In the genomic region with DNA sequence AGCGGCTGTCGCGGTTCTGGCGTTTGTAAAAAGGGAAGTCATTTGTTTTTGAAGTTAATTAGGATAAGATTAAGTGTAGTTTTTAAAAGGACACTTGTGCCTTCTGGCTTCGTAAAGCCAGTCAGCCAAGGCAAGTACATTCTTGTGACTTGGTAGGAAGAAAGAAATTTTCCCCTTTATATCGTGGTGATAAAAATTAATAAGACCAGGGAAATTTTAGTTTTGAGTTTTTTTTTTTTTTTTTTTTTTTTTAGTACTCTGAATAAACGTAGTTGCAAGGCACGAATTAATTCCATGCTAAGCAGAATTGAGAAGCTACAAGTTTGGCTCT, we compare ENCODE assay signal across 8 mouse cellular contexts. TPM values are rescaled to one million over a fixed set of nuclear protein-coding genes. Genes with fewer than 3 reads are reported as not detected.
DNase-seq lines count a peak whose midpoint lies in the region; ATAC-seq and TF ChIP-seq lines count a peak whose summit lies in the region.

No protein-coding gene starts in this region.

- peak overlapping the region; percentile 86 for H3K27ac ChIP-seq in heart, embryonic 16.5 days (ENCODE audit: low read length)
- peak overlapping the region; percentile 95 for H3K27ac ChIP-seq in MEL (ENCODE audit: control insufficient read depth, low read depth, low read length)
- peak overlapping the region; percentile 98 for H3K27ac ChIP-seq in hindbrain, embryonic 10.5 days
- peak overlapping the region; percentile 62 for H3K27ac ChIP-seq in macrophage

- intact Hi-C loops in heart, postnatal 10 days (cut with DNase I), result loop anchor here (5.0 kb wide), 1 partner anchor 65 kb away; the partner anchor contains the start of genes Alg12 and Creld2

- TF ChIP-seq EP300 in MEL (IDR thresholded peaks at IDR 0.05; ENCODE audit: low read depth in 1 of 2, low read length in 2 of 2), result no peak; a peak in 1 of 4 replicates

- WGBS in heart, embryonic 16.5 days, result under 1% methylated on average over 8 of the region's 8 CpGs
- WGBS in hindbrain, embryonic 10.5 days, result 2% methylated on average over 8 of the region's 8 CpGs
- WGBS in macrophage (ENCODE audit: missing documents), result 2% methylated on average over 8 of the region's 8 CpGs

- 0 out of 2 replicates have a peak, but pooled peaks cover 3% of the 10 kb centered on the region for H3K36me3 ChIP-seq in heart, embryonic 16.5 days (ENCODE audit: control insufficient read depth, insufficient read depth)
- H3K36me3 ChIP-seq in MEL (ENCODE audit: control insufficient read depth in 1 of 2, insufficient read depth in 2 of 2, low read length in 2 of 2) (peaks cover 8 to 23% of the 10 kb centered on the region in 2 experiments), macrophage (ENCODE audit: inconsistent target) (peaks cover 14% of the 10 kb centered on the region; the same call in 1 of the 2 replicates)
- peaks cover 32% of the 10 kb centered on the region for H3K36me3 ChIP-seq in hindbrain, embryonic 10.5 days

- no peaks in the 10 kb centered on the region for H3K27me3 ChIP-seq in heart, embryonic 16.5 days (ENCODE audit: control insufficient read depth, insufficient read depth, low read length)
- H3K27me3 ChIP-seq in MEL (ENCODE audit: control insufficient read depth in 1 of 2, insufficient read depth in 2 of 2, low read length in 2 of 2), result no peaks in the 10 kb centered on the region
- H3K27me3 ChIP-seq in hindbrain, embryonic 10.5 days (ENCODE audit: insufficient read depth, poor library complexity, severe bottlenecking), result no peaks in the 10 kb centered on the region

- no peak for DNase-seq in heart, postnatal 10 days
- DNase-seq in MEL (ENCODE audit: low read depth, low spot score), result no peak
- DNase-seq in hindbrain, embryonic 10.5 days (ENCODE audit: low spot score), result no peak
- DNase-seq in ovary, postnatal 36 days (ENCODE audit: low spot score), result no peak
- no peak for DNase-seq in frontal cortex, postnatal 36 days (ENCODE audit: low spot score in 2 of 2)
- no peak for DNase-seq in right cerebral cortex, postnatal 10 days (ENCODE audit: low spot score in 2 of 2)

- H3K4me1 ChIP-seq in heart, embryonic 16.5 days (ENCODE audit: control insufficient read depth, insufficient read depth, low read length), result peaks cover 15% of the 10 kb centered on the region
- H3K4me1 ChIP-seq in MEL (ENCODE audit: control insufficient read depth in 1 of 2, insufficient read depth in 2 of 2, low read length in 2 of 2), result peaks cover 3 to 29% of the 10 kb centered on the region in 2 experiments; a peak in 3 of 4 replicates
- H3K4me1 ChIP-seq in hindbrain, embryonic 10.5 days (replicated peaks), result peaks cover 26% of the 10 kb centered on the region

- no peak for ATAC-seq in heart, embryonic 16.5 days (replicated peaks; ENCODE audit: extremely low read depth, insufficient read depth, low FRiP score)

- peaks cover 43% of the 10 kb centered on the region for H3K79me2 ChIP-seq in MEL (ENCODE audit: control insufficient read depth, insufficient read depth, low read length, poor library complexity)
- H3K79me2 ChIP-seq in macrophage (ENCODE audit: inconsistent target), result peaks cover 53% of the 10 kb centered on the region

- no peak for TF ChIP-seq RAD21 in MEL (IDR thresholded peaks at IDR 0.05; ENCODE audit: low read depth, low read length)

- H3K9me3 ChIP-seq in heart, embryonic 16.5 days (replicated peaks; ENCODE audit: control insufficient read depth, low read length), result no peaks in the 10 kb centered on the region
- no peaks in the 10 kb centered on the region for H3K9me3 ChIP-seq in MEL (replicated peaks; ENCODE audit: insufficient read depth, low read length)
- H3K9me3 ChIP-seq in hindbrain, embryonic 10.5 days, result no peaks in the 10 kb centered on the region

- TF ChIP-seq CTCF in MEL (IDR thresholded peaks at IDR 0.05 in 2 of 3, conservative IDR thresholded peaks at IDR 0.05 in 1 of 3; ENCODE audit: control insufficient read depth in 1 of 3, insufficient read depth in 1 of 3, low read depth in 2 of 3, low read length in 3 of 3, poor library complexity in 1 of 3, severe bottlenecking in 1 of 3), result no peak

- peak overlapping the region; percentile 67 for H3K4me2 ChIP-seq in heart, embryonic 16.5 days (ENCODE audit: low read depth, low read length)

- peak overlapping the region; percentile 86 for H3K4me3 ChIP-seq in heart, embryonic 16.5 days (ENCODE audit: low read length)
- H3K4me3 ChIP-seq in MEL (ENCODE audit: control insufficient read depth in 1 of 2, insufficient read depth in 1 of 2, low read depth in 2 of 2, low read length in 2 of 2), result peak overlapping the region; percentile 62 to 68
- H3K4me3 ChIP-seq in hindbrain, embryonic 10.5 days, result peak overlapping the region; percentile 90
- H3K4me3 ChIP-seq in macrophage (ENCODE audit: inconsistent target), result peak overlapping the region; percentile 71

- H3K9ac ChIP-seq in heart, embryonic 16.5 days (ENCODE audit: low read length), result peak overlapping the region; percentile 90
- H3K9ac ChIP-seq in MEL (ENCODE audit: control insufficient read depth, low read depth, low read length, poor library complexity, severe bottlenecking), result peak overlapping the region; percentile 84

- no peak for TF ChIP-seq POLR2A in MEL (IDR thresholded peaks at IDR 0.05; ENCODE audit: control insufficient read depth in 1 of 2, insufficient read depth in 1 of 2, low read depth in 1 of 2, low read length in 2 of 2, poor library complexity in 1 of 2)

TF ChIP-seq in MEL, 35 proteins besides CTCF, POLR2A, EP300 and RAD21 (continues in another document):
- TF ChIP-seq MEF2A (IDR thresholded peaks at IDR 0.05; ENCODE audit: extremely low read depth, insufficient replicate concordance, low read depth, low read length, poor library complexity, severe bottlenecking), result no peak
- 0 out of 2 replicates have a peak, but pooled peaks have one; percentile 17 for TF ChIP-seq UBTF (IDR thresholded peaks at IDR 0.05; ENCODE audit: borderline replicate concordance, insufficient read depth, low read depth, low read length)
- peak; percentile 68; the same call in 1 of the 2 replicates for TF ChIP-seq MXI1 (IDR thresholded peaks at IDR 0.05; ENCODE audit: low read depth, low read length)
- peak; percentile 65 for TF ChIP-seq ZNF384 (IDR thresholded peaks at IDR 0.05; ENCODE audit: low read depth, low read length)
- 0 out of 2 replicates have a peak, but pooled peaks have one; percentile 66 for TF ChIP-seq TBP (IDR thresholded peaks at IDR 0.05; ENCODE audit: low read depth, low read length)
- no peak for TF ChIP-seq USF1 (IDR thresholded peaks at IDR 0.05; ENCODE audit: low read depth, low read length)
- no peak for TF ChIP-seq MAFK (IDR thresholded peaks at IDR 0.05; ENCODE audit: borderline replicate concordance, low read depth, low read length)
- TF ChIP-seq SIN3A (IDR thresholded peaks at IDR 0.05; ENCODE audit: low read length), result peak; percentile 84
- no peak for TF ChIP-seq MAZ (IDR thresholded peaks at IDR 0.05; ENCODE audit: low read depth, low read length)
- TF ChIP-seq ELF1 (IDR thresholded peaks at IDR 0.05; ENCODE audit: low read depth, low read length), result no peak
- peak; percentile 18; the same call in 1 of the 2 replicates for TF ChIP-seq GATA1 (IDR thresholded peaks at IDR 0.05; ENCODE audit: low read depth, low read length)
- TF ChIP-seq E2F4 (IDR thresholded peaks at IDR 0.05; ENCODE audit: borderline replicate concordance, low read depth, low read length), result no peak
- no peak for TF ChIP-seq BHLHE40 (IDR thresholded peaks at IDR 0.05; ENCODE audit: borderline replicate concordance, low read depth, low read length)
- TF ChIP-seq KAT2A (conservative IDR thresholded peaks at IDR 0.05; ENCODE audit: low read depth, low read length), result no peak
- TF ChIP-seq POLR2AphosphoS2 (IDR thresholded peaks at IDR 0.05; ENCODE audit: low read length), result no peak
- TF ChIP-seq ZKSCAN1 (IDR thresholded peaks at IDR 0.05; ENCODE audit: low read depth, low read length), result no peak
- no peak for TF ChIP-seq USF2 (IDR thresholded peaks at IDR 0.05; ENCODE audit: borderline replicate concordance in 1 of 2, insufficient read depth in 1 of 2, low read depth in 1 of 2, low read length in 2 of 2)
- no peak for TF ChIP-seq NRF1 (IDR thresholded peaks at IDR 0.05; ENCODE audit: insufficient read depth, low read depth, low read length, poor library complexity, severe bottlenecking)
- TF ChIP-seq CHD1 (IDR thresholded peaks at IDR 0.05; ENCODE audit: low read depth, low read length), result no peak; the same call in none of the 2 replicates
- TF ChIP-seq MYB (IDR thresholded peaks at IDR 0.05; ENCODE audit: low read depth, low read length), result no peak
- peak; percentile 35; the same call in 1 of the 2 replicates for TF ChIP-seq ETS1 (IDR thresholded peaks at IDR 0.05; ENCODE audit: low read depth, low read length)
- no peak for TF ChIP-seq JUND (IDR thresholded peaks at IDR 0.05; ENCODE audit: low read depth, low read length)

RNA-seq across cellular contexts. Expression of gene Zbed4, which starts 0.9 kb away (rescaled TPM):
- 13.4 and 14.1 TPM in 2 replicates for polyA plus RNA-seq in heart, embryonic 16.5 days (2015; fragmentation: Nextera tagmentation; extraction: Ambion mirVana)
- 10 to 100 TPM; 10.9 to 12.6 TPM for total RNA-seq in heart, postnatal 10 days (2021)
- total RNA-seq in MEL (2012; rRNA removed), result 57.3 and 57.9 TPM in 2 replicates
- polyA plus RNA-seq in MEL (2012; ENCODE audit: insufficient read depth in 1 of 2, insufficient read length in 2 of 2, low read depth in 1 of 2, low replicate concordance in 2 of 2, missing spikeins in 1 of 2) (10 to 100 TPM in 1 of 2 experiments, not detected in 1; 53.2 TPM), macrophage (2018) (10.9 to 13.5 TPM (median 12.4 TPM) in 3 replicates)
- 37.2 and 40.8 TPM in 2 replicates for polyA plus RNA-seq in hindbrain, embryonic 10.5 days (2016; fragmentation: Nextera tagmentation; extraction: Ambion mirVana)
- total RNA-seq in macrophage (2018; cell fraction: chromatin; rRNA removed), result 10 to 100 TPM; 14.6 to 54.3 (median 30.6) TPM
- 10 to 100 TPM in 24 of 26 experiments, 1 to 10 TPM in 2; 8.5 to 20.3 (median 14.5) TPM for total RNA-seq in macrophage (2018; cell fraction: cytosol; rRNA removed)
- total RNA-seq in macrophage (2018; cell fraction: nucleus; rRNA removed), result 10 to 100 TPM; 14.9 to 49.2 (median 24.7) TPM

RNA-seq across cellular contexts. Expression of gene Brd1, which starts 18.3 kb away (rescaled TPM):
- polyA plus RNA-seq in heart, embryonic 16.5 days (2015; fragmentation: Nextera tagmentation; extraction: Ambion mirVana), result 12.0 and 12.3 TPM in 2 replicates
- 10 to 100 TPM; 38.6 to 39.6 TPM for total RNA-seq in heart, postnatal 10 days (2021)
- 33.7 and 33.8 TPM in 2 replicates for total RNA-seq in MEL (2012; rRNA removed)
- polyA plus RNA-seq in MEL (2012; ENCODE audit: insufficient read depth in 1 of 2, insufficient read length in 2 of 2, low read depth in 1 of 2, low replicate concordance in 2 of 2, missing spikeins in 1 of 2) (10 to 100 TPM; 43.1 to 72.7 TPM), macrophage (2018) (24.4 to 27.9 TPM (median 25.9 TPM) in 3 replicates)
- 16.9 and 19.6 TPM in 2 replicates for polyA plus RNA-seq in hindbrain, embryonic 10.5 days (2016; fragmentation: Nextera tagmentation; extraction: Ambion mirVana)
- total RNA-seq in macrophage (2018; cell fraction: chromatin; rRNA removed), result 100 to 1,000 TPM in 23 of 26 experiments, 10 to 100 TPM in 3; 85.3 to 321 (median 151) TPM
- total RNA-seq in macrophage (2018; cell fraction: cytosol; rRNA removed), result 10 to 100 TPM; 14.5 to 40.3 (median 26.8) TPM
- total RNA-seq in macrophage (2018; cell fraction: nucleus; rRNA removed), result 100 to 1,000 TPM in 8 of 26 experiments, 10 to 100 TPM in 18; 48.9 to 168 (median 81.7) TPM
